Mouse (Mus musculus): ENCODE measurements around the gene Slc6a12.

Slc6a12 gene

GRCm38 (mm10) chr6:121412558-121413297, 69.9 kb downstream of the Slc6a12 start:
- DNase-seq = no peak
